Mouse (Mus musculus): ENCODE results near the gene Dock8. TPM values are rescaled to one million over a fixed set of nuclear protein-coding genes. Genes with fewer than 3 reads are reported as not detected.

Gene Dock8
- polyA plus RNA-seq, 1 experiment from 2014 or later = 4.1 TPM

DNA sequence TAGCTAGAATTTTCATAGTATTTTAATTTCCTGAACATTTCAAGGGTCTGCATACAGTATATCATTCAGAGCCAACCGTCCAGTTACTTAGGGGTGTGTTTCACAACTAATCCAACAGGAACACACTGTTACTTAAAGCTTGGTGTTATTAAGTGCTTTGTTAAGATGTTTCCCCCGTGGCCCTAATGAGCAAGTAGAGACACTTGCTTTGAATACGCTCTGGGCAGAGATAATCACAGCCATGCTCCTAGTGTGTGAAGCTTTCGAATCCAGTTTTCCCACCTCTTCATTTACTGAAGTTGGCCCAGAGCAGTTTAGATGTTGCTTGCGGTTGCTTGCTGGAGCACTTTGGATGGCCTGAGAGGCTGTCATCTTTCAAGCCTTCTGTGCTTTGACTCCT lies 80.8 kb downstream of the Dock8 start:
- Histone ChIP-seq H3K27ac (ENCODE audit: low read depth, low read length) (no peak overlapping the region), H3K27me3 (ENCODE audit: control insufficient read depth, insufficient read depth, low read length) (no peaks in the 10 kb centered on the region), H3K4me1 (replicated peaks; ENCODE audit: control insufficient read depth, insufficient read depth, low read length) (no peaks in the 10 kb centered on the region), H3K9me3 (ENCODE audit: control insufficient read depth, low read length) (no peaks in the 10 kb centered on the region), H3K4me2 (replicated peaks; ENCODE audit: low read depth, low read length) (no peak overlapping the region), H3K36me3 (ENCODE audit: control insufficient read depth, insufficient read depth, low read length) (no peaks in the 10 kb centered on the region), H3K9ac (ENCODE audit: low read depth, low read length) (no peak overlapping the region), H3K4me3 (ENCODE audit: low read depth, low read length) (no peak overlapping the region)
- no peak for DNase-seq (ENCODE audit: low spot score)
- 90% methylated on average over 5 of the region's 5 CpGs for WGBS
- ATAC-seq (ENCODE audit: low FRiP score) = no peak

DNA sequence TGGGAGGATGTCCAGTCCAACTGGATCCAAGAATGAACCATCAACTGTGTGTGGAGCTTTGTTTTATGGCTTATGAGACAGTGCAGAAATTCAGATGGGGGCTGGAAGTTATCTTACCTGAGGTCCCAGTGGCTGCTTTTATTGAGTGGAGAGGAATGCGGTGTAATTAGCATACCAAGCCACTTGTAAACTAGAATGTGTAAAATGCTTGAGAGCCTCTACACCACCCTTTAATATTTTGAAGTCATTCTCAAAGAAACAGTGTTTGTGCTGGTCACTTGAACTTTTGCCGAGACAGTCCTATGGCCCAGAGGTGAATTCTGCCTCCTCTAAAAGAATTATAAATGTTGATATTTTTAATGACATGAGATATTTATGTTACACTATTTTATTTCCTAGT lies 83.5 kb downstream of the Dock8 start:
- H3K4me2 ChIP-seq (replicated peaks; ENCODE audit: low read depth, low read length) = no peak overlapping the region
- no peaks in the 10 kb centered on the region for H3K4me1 ChIP-seq (replicated peaks; ENCODE audit: control insufficient read depth, insufficient read depth, low read length)
- 90% methylated on average over 2 of the region's 2 CpGs for WGBS
- H3K27me3 ChIP-seq (ENCODE audit: control insufficient read depth, insufficient read depth, low read length) = no peaks in the 10 kb centered on the region
- no peaks in the 10 kb centered on the region for H3K36me3 ChIP-seq (ENCODE audit: control insufficient read depth, insufficient read depth, low read length)
- no peak overlapping the region for H3K9ac ChIP-seq (ENCODE audit: low read depth, low read length)
- no peak overlapping the region for H3K4me3 ChIP-seq (ENCODE audit: low read depth, low read length)
- no peak for ATAC-seq (ENCODE audit: low FRiP score)
- H3K27ac ChIP-seq (ENCODE audit: low read depth, low read length) = no peak overlapping the region
- H3K9me3 ChIP-seq (ENCODE audit: control insufficient read depth, low read length) = no peaks in the 10 kb centered on the region
- DNase-seq (ENCODE audit: low spot score) = no peak

DNA sequence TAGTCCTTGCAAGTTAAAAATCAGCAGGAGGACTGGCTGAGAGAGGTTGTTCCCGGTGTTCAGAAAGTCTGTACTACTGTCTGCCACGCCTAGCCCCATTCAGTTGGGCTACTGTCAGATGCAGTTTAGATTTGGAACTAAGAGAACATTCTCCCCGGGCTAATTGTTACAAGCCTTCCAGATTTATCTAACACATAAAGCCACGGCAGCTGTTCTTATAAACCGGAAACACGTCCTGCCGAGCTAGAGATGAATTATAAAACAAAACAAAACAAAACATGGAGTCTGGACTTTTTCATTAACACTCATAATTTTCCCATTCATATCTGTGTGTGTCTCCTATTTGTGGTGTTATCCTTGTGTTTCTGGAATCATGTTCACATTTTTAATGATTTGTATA lies 87.8 kb downstream of the Dock8 start:
- H3K36me3 ChIP-seq (ENCODE audit: control insufficient read depth, insufficient read depth, low read length) = no peaks in the 10 kb centered on the region
- ATAC-seq (ENCODE audit: low FRiP score) = no peak
- H3K4me1 ChIP-seq (replicated peaks; ENCODE audit: control insufficient read depth, insufficient read depth, low read length) = no peaks in the 10 kb centered on the region
- no peak for DNase-seq (ENCODE audit: low spot score)
- no peak overlapping the region for H3K9ac ChIP-seq (ENCODE audit: low read depth, low read length)
- H3K27ac ChIP-seq (ENCODE audit: low read depth, low read length) = no peak overlapping the region
- no peaks in the 10 kb centered on the region for H3K9me3 ChIP-seq (ENCODE audit: control insufficient read depth, low read length)
- 85% methylated on average over 7 of the region's 7 CpGs for WGBS
- H3K27me3 ChIP-seq (ENCODE audit: control insufficient read depth, insufficient read depth, low read length) = no peaks in the 10 kb centered on the region
- H3K4me2 ChIP-seq (replicated peaks; ENCODE audit: low read depth, low read length) = no peak overlapping the region
- no peak overlapping the region for H3K4me3 ChIP-seq (ENCODE audit: low read depth, low read length)

DNA sequence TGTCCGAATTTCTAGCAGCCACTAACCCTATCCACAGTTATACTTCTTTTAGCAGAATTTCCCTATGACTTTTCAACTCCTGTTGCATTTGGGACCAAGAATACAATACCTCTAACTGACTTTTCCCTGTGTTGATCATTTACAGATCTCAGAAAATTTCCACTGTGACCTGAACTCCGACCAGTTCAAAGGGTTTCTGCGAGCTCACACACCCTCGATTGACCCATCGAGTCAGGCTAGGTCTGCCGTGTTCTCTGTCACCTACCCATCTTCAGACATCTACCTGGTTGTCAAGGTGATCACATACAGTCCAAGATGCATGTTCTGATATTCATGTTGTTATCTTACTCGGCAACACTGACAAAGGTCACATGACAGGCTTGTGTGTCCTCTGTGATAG lies 90.4 kb downstream of the Dock8 start:
- no peaks in the 10 kb centered on the region for H3K4me1 ChIP-seq (replicated peaks; ENCODE audit: control insufficient read depth, insufficient read depth, low read length)
- no peak overlapping the region for H3K27ac ChIP-seq (ENCODE audit: low read depth, low read length)
- WGBS = 91% methylated on average over 7 of the region's 7 CpGs
- H3K9me3 ChIP-seq (ENCODE audit: control insufficient read depth, low read length) = no peaks in the 10 kb centered on the region
- no peaks in the 10 kb centered on the region for H3K36me3 ChIP-seq (ENCODE audit: control insufficient read depth, insufficient read depth, low read length)
- no peak overlapping the region for H3K4me3 ChIP-seq (ENCODE audit: low read depth, low read length)
- no peak overlapping the region for H3K4me2 ChIP-seq (replicated peaks; ENCODE audit: low read depth, low read length)
- ATAC-seq (ENCODE audit: low FRiP score) (no peak), DNase-seq (ENCODE audit: low spot score) (no peak)
- H3K27me3 ChIP-seq (ENCODE audit: control insufficient read depth, insufficient read depth, low read length) = no peaks in the 10 kb centered on the region
- H3K9ac ChIP-seq (ENCODE audit: low read depth, low read length) = no peak overlapping the region

DNA sequence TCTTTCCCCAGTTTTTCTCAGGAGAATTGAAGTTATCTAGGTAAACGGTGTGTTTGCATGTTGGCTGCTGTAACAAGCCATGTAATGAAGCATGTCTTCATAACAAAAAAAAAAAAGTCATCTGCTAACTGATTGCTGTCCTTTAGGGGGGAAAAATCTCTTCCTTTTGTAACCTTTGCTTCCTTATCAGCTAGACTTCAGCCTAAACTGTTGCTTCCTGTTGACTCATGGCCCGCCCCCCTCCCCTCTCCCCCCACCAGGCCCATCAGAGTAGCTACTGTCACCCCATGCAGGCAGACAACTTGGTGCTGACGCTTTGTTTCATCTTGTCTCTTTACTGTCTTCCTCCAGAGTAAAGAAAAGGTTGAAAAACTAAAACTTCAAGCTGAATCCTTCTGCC lies 95.8 kb downstream of the Dock8 start:
- H3K4me1 ChIP-seq (replicated peaks; ENCODE audit: control insufficient read depth, insufficient read depth, low read length) = no peaks in the 10 kb centered on the region
- 60% methylated on average over 3 of the region's 3 CpGs for WGBS
- H3K27ac ChIP-seq (ENCODE audit: low read depth, low read length) = no peak overlapping the region
- ATAC-seq (ENCODE audit: low FRiP score) (no peak), DNase-seq (ENCODE audit: low spot score) (no peak)
- H3K4me2 ChIP-seq (replicated peaks; ENCODE audit: low read depth, low read length) = no peak overlapping the region
- H3K9ac ChIP-seq (ENCODE audit: low read depth, low read length) = no peak overlapping the region
- H3K9me3 ChIP-seq (ENCODE audit: control insufficient read depth, low read length) = no peaks in the 10 kb centered on the region
- H3K4me3 ChIP-seq (ENCODE audit: low read depth, low read length) = no peak overlapping the region
- no peaks in the 10 kb centered on the region for H3K36me3 ChIP-seq (ENCODE audit: control insufficient read depth, insufficient read depth, low read length)
- no peaks in the 10 kb centered on the region for H3K27me3 ChIP-seq (ENCODE audit: control insufficient read depth, insufficient read depth, low read length)

DNA sequence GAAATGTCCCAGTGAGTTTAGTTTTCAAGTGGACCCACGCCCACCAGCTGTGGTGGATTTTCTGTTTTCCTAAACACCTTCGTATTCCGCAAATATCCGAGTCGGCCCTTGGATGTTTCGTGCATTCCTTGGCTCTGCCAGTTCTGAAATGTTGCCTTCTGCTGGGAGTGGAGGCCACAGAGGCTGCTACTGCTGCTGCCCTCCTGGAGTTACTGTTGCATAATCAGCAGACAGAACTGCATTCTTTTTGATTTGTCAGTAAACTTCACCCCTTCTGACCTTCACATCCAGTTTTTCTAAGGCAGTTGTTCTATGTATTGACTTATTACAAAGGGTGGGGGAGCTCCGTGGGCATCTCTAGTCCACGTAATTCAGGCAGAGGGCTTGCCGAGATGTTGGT lies 97.0 kb downstream of the Dock8 start:
- ATAC-seq (ENCODE audit: low FRiP score) (no peak), DNase-seq (ENCODE audit: low spot score) (no peak)
- H3K36me3 ChIP-seq (ENCODE audit: control insufficient read depth, insufficient read depth, low read length) = no peaks in the 10 kb centered on the region
- WGBS = 79% methylated on average over 9 of the region's 9 CpGs
- no peaks in the 10 kb centered on the region for H3K27me3 ChIP-seq (ENCODE audit: control insufficient read depth, insufficient read depth, low read length)
- no peak overlapping the region for H3K4me2 ChIP-seq (replicated peaks; ENCODE audit: low read depth, low read length)
- H3K9me3 ChIP-seq (ENCODE audit: control insufficient read depth, low read length) = no peaks in the 10 kb centered on the region
- H3K4me3 ChIP-seq (ENCODE audit: low read depth, low read length) = no peak overlapping the region
- H3K27ac ChIP-seq (ENCODE audit: low read depth, low read length) = no peak overlapping the region
- H3K9ac ChIP-seq (ENCODE audit: low read depth, low read length) = no peak overlapping the region
- no peaks in the 10 kb centered on the region for H3K4me1 ChIP-seq (replicated peaks; ENCODE audit: control insufficient read depth, insufficient read depth, low read length)

DNA sequence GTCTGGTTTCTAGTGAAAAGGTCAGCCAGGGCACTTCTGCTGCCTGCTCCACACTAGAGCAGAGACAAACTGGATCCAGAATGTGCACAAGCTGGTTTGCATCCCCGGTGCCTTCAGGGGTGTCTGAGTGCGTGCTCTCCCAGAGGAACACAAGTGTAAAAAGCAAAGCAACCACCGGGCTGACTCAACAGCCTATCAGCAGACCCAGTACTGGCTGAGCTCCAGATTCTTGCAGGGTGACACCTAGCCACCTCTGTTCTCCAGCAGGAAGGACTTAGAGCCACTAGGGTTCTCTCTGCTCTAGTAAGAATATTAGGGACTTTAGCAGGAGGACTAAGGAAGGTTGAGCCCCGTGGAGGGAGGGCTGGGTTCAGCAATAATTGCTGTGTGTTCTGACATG lies 97.7 kb downstream of the Dock8 start:
- no peaks in the 10 kb centered on the region for H3K9me3 ChIP-seq (ENCODE audit: control insufficient read depth, low read length)
- H3K9ac ChIP-seq (ENCODE audit: low read depth, low read length) = no peak overlapping the region

DNA sequence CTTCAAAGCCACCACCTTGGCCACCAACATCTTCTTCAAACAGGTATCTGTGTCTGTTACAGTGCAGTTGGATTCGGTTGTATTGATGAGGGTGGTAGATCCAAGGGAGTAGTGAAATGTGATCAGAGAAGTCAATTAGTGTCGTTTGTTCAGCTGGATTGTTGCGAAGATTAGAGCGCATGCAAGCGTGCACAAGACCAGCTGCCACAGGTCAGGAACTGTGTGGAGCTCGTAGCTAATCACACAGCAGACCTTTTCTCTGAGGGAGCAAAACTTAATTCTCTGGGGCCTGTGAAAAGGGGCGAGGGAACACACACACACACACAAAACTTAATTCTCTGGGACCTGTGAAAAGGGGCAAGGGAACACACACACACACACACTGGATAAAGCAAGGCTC lies 98.2 kb downstream of the Dock8 start:
- WGBS = 70% methylated on average over 7 of the region's 7 CpGs
- Histone ChIP-seq H3K4me1 (replicated peaks; ENCODE audit: control insufficient read depth, insufficient read depth, low read length) (no peaks in the 10 kb centered on the region), H3K27me3 (ENCODE audit: control insufficient read depth, insufficient read depth, low read length) (no peaks in the 10 kb centered on the region), H3K27ac (ENCODE audit: low read depth, low read length) (no peak overlapping the region), H3K4me3 (ENCODE audit: low read depth, low read length) (no peak overlapping the region), H3K9me3 (ENCODE audit: control insufficient read depth, low read length) (no peaks in the 10 kb centered on the region), H3K4me2 (replicated peaks; ENCODE audit: low read depth, low read length) (no peak overlapping the region), H3K9ac (ENCODE audit: low read depth, low read length) (no peak overlapping the region), H3K36me3 (ENCODE audit: control insufficient read depth, insufficient read depth, low read length) (no peaks in the 10 kb centered on the region)
- ATAC-seq (ENCODE audit: low FRiP score) (no peak), DNase-seq (ENCODE audit: low spot score) (no peak)

More for the DNA sequence above, 97.7 kb downstream of the Dock8 start:
- DNase-seq (ENCODE audit: low spot score) = no peak
- no peak overlapping the region for H3K4me3 ChIP-seq (ENCODE audit: low read depth, low read length)
- no peak for ATAC-seq (ENCODE audit: low FRiP score)
- H3K4me2 ChIP-seq (replicated peaks; ENCODE audit: low read depth, low read length) = no peak overlapping the region
- no peaks in the 10 kb centered on the region for H3K36me3 ChIP-seq (ENCODE audit: control insufficient read depth, insufficient read depth, low read length)
- WGBS = 73% methylated on average over 4 of the region's 4 CpGs
- no peaks in the 10 kb centered on the region for H3K4me1 ChIP-seq (replicated peaks; ENCODE audit: control insufficient read depth, insufficient read depth, low read length)
- no peak overlapping the region for H3K27ac ChIP-seq (ENCODE audit: low read depth, low read length)
- no peaks in the 10 kb centered on the region for H3K27me3 ChIP-seq (ENCODE audit: control insufficient read depth, insufficient read depth, low read length)

DNA sequence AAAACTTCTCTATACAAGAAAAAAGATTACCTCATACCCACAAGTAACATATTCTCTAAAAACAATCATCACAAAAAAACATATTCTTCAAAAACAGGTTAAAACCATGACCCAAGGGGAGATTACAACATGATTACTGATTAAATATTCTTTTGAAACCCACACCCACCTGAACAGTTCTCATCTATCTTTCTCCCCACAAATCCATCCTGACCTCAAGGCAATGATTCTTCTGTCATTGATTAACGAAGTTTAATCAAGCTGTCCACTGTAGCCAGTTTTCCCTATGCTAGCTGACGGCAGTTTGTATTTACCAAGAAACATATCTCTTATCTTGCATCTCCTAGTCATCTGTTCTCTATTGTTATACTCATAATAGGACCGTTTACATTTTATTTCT lies 98.6 kb downstream of the Dock8 start:
- H3K9me3 ChIP-seq (ENCODE audit: control insufficient read depth, low read length) = no peaks in the 10 kb centered on the region
- no peak overlapping the region for H3K27ac ChIP-seq (ENCODE audit: low read depth, low read length)
- H3K36me3 ChIP-seq (ENCODE audit: control insufficient read depth, insufficient read depth, low read length) = no peaks in the 10 kb centered on the region
- H3K4me1 ChIP-seq (replicated peaks; ENCODE audit: control insufficient read depth, insufficient read depth, low read length) = no peaks in the 10 kb centered on the region
- no peak overlapping the region for H3K4me2 ChIP-seq (replicated peaks; ENCODE audit: low read depth, low read length)
- no peaks in the 10 kb centered on the region for H3K27me3 ChIP-seq (ENCODE audit: control insufficient read depth, insufficient read depth, low read length)
- 73% methylated on average over 3 of the region's 3 CpGs for WGBS
- no peak for DNase-seq (ENCODE audit: low spot score)
- H3K9ac ChIP-seq (ENCODE audit: low read depth, low read length) = no peak overlapping the region
- ATAC-seq (ENCODE audit: low FRiP score) = no peak
- no peak overlapping the region for H3K4me3 ChIP-seq (ENCODE audit: low read depth, low read length)

Measured in hindbrain, embryonic 11.5 days (tissue).